Mouse (Mus musculus) mature B cell (primary cell): ENCODE measurements at regions not wholly inside any gene's neighbourhood (a gene's known extent, or its start where the extent isn't known, plus 50 kb on each side); places are given as distances from the start of the nearest gene placed in this dataset.
"Not testable (repeated sequence)": the region's sequence is repeated elsewhere in the genome, so short reads cannot be mapped to it uniquely, and the experiment has no call there.

ENCODE experiments used
- in situ Hi-C: fragments of 300-500 bp; cut with MboI; formaldehyde crosslinking; loops from 2 replicates; pipeline ENCODE4 v1.14.3; 2019

- in situ Hi-C loops, result loop anchor here (5.0 kb wide), 1 partner anchor 52 kb away; no protein-coding TSS in a partner anchor
Observed at GRCm38 (mm10) chr1:157048996-157049395, 59.5 kb downstream of the Tex35 start.

GRCm38 (mm10) chr1:157048201-157048923 lies 60.1 kb downstream of the Tex35 start:
- in situ Hi-C loops, result loop anchor here (5.0 kb wide), 1 partner anchor 51 kb away; no protein-coding TSS in a partner anchor

- in situ Hi-C loops, result loop anchor here (5.0 kb wide), 1 partner anchor 50 kb away; no protein-coding TSS in a partner anchor
Observed at GRCm38 (mm10) chr1:157047751-157048200, 60.7 kb downstream of the Tex35 start.

- in situ Hi-C loops, result loop anchor here (5.0 kb wide), 1 partner anchor 49 kb away; no protein-coding TSS in a partner anchor
Observed at GRCm38 (mm10) chr1:157046760-157047182, 61.7 kb downstream of the Tex35 start.

GRCm38 (mm10) chr1:157039836-157040196 lies 68.7 kb downstream of the Tex35 start:
- in situ Hi-C loops, result no loop called here

GRCm38 (mm10) chr1:157039016-157039835 lies 69.3 kb downstream of the Tex35 start:
- in situ Hi-C loops, result no loop called here

GRCm38 (mm10) chr1:157038111-157039008 lies 70.1 kb downstream of the Tex35 start:
- in situ Hi-C loops, result no loop called here

- in situ Hi-C loops, result no loop called here
Observed at GRCm38 (mm10) chr1:157037246-157037991, 71.1 kb downstream of the Tex35 start.

- in situ Hi-C loops, result no loop called here
Observed at GRCm38 (mm10) chr1:157036779-157037178, 71.7 kb downstream of the Tex35 start.

GRCm38 (mm10) chr1:157035221-157035620 lies 73.3 kb downstream of the Tex35 start:
- in situ Hi-C loops, result not testable (repeated sequence)

GRCm38 (mm10) chr1:157028682-157029081 lies 79.8 kb downstream of the Tex35 start:
- in situ Hi-C loops, result no loop called here

GRCm38 (mm10) chr1:157027681-157028080 lies 80.8 kb downstream of the Tex35 start:
- in situ Hi-C loops, result no loop called here

GRCm38 (mm10) chr1:157023462-157023861 lies 84.0 kb upstream of the Ralgps2 start:
- in situ Hi-C loops, result no loop called here

GRCm38 (mm10) chr1:157022456-157023435 lies 83.3 kb upstream of the Ralgps2 start:
- in situ Hi-C loops, result no loop called here

- in situ Hi-C loops, result no loop called here
Observed at GRCm38 (mm10) chr1:157019892-157020291, 80.5 kb upstream of the Ralgps2 start.

GRCm38 (mm10) chr1:157018726-157019125 lies 79.3 kb upstream of the Ralgps2 start:
- in situ Hi-C loops, result no loop called here

GRCm38 (mm10) chr1:157017198-157017994 lies 78.0 kb upstream of the Ralgps2 start:
- in situ Hi-C loops, result no loop called here

- in situ Hi-C loops, result no loop called here
Observed at GRCm38 (mm10) chr1:157016625-157017024, 77.2 kb upstream of the Ralgps2 start.
